Mouse (Mus musculus): ENCODE measurements at regions not wholly inside any gene's neighbourhood (a gene's known extent, or its start where the extent isn't known, plus 50 kb on each side); places are given as distances from the start of the nearest gene placed in this dataset.
"Not testable (repeated sequence)": the region's sequence is repeated elsewhere in the genome, so short reads cannot be mapped to it uniquely, and the experiment has no call there.

GRCm38 (mm10) chrX:12296264-12297053 lies 136.3 kb upstream of the Bcor start:
- DNase-seq (ENCODE audit: low read depth) = no peak

- DNase-seq (ENCODE audit: low read depth) = no peak
Measured at GRCm38 (mm10) chrX:12298609-12299008, 138.5 kb upstream of the Bcor start.

GRCm38 (mm10) chrX:12299236-12299635 lies 139.1 kb upstream of the Bcor start:
- no peak for DNase-seq (ENCODE audit: low read depth)

GRCm38 (mm10) chrX:12304678-12305077 lies 144.5 kb upstream of the Bcor start:
- DNase-seq (ENCODE audit: low read depth) = no peak

- DNase-seq (ENCODE audit: low read depth) = no peak
Measured at GRCm38 (mm10) chrX:12306940-12307339, 146.8 kb upstream of the Bcor start.

- no peak for DNase-seq (ENCODE audit: low read depth)
Measured at GRCm38 (mm10) chrX:12312534-12312933, 152.4 kb upstream of the Bcor start.

- no peak for DNase-seq (ENCODE audit: low read depth)
Measured at GRCm38 (mm10) chrX:12315658-12316057, 155.5 kb upstream of the Bcor start.

- DNase-seq (ENCODE audit: low read depth) = not testable (repeated sequence)
Measured at GRCm38 (mm10) chrX:12317488-12317887, 157.3 kb upstream of the Bcor start.

GRCm38 (mm10) chrX:12318848-12319651 lies 158.9 kb upstream of the Bcor start:
- DNase-seq (ENCODE audit: low read depth) = no peak

GRCm38 (mm10) chrX:12322453-12322852 lies 162.3 kb upstream of the Bcor start:
- DNase-seq (ENCODE audit: low read depth) = peak; percentile 11

GRCm38 (mm10) chrX:12323268-12323667 lies 163.1 kb upstream of the Bcor start:
- no peak for DNase-seq (ENCODE audit: low read depth)

- DNase-seq (ENCODE audit: low read depth) = no peak
Measured at GRCm38 (mm10) chrX:12323812-12324211, 163.7 kb upstream of the Bcor start.

- no peak for DNase-seq (ENCODE audit: low read depth)
Measured at GRCm38 (mm10) chrX:12327464-12327863, 167.3 kb upstream of the Bcor start.

GRCm38 (mm10) chrX:12340561-12340960 lies 180.4 kb upstream of the Bcor start:
- DNase-seq (ENCODE audit: low read depth) = no peak

GRCm38 (mm10) chrX:12341356-12341965 lies 181.3 kb upstream of the Bcor start:
- no peak for DNase-seq (ENCODE audit: low read depth)

- no peak for DNase-seq (ENCODE audit: low read depth)
Measured at GRCm38 (mm10) chrX:12344805-12345555, 184.8 kb upstream of the Bcor start.

GRCm38 (mm10) chrX:12346856-12347255 lies 186.7 kb upstream of the Bcor start:
- DNase-seq (ENCODE audit: low read depth) = no peak

GRCm38 (mm10) chrX:12348117-12348516 lies 188.0 kb upstream of the Bcor start:
- DNase-seq (ENCODE audit: low read depth) = no peak

GRCm38 (mm10) chrX:12354875-12355274 lies 194.7 kb upstream of the Bcor start:
- DNase-seq (ENCODE audit: low read depth) = no peak

GRCm38 (mm10) chrX:12358026-12358425 lies 197.9 kb upstream of the Bcor start:
- no peak for DNase-seq (ENCODE audit: low read depth)

- DNase-seq (ENCODE audit: low read depth) = peak; percentile 60
Measured at GRCm38 (mm10) chrX:12365582-12366323, 205.6 kb upstream of the Bcor start.
